Mouse (Mus musculus) CH12.LX (cell line): ENCODE data around the gene Lrch3. TPM values are rescaled to one million over a fixed set of nuclear protein-coding genes. Genes with fewer than 3 reads are reported as not detected.

Experiments used
- DNase-seq: peaks from one replicate; pipeline ENCODE4 v3.0.0-alpha.2; 2013; ENCODE audit errors: extremely low read depth
- H3K27ac ChIP-seq: 2 replicates; pipeline ENCODE4 v1.5.1; 2012; ENCODE audit warnings: low read depth, mild to moderate bottlenecking, control low read depth, moderate library complexity; ENCODE audit not compliant: insufficient read depth
- H3K27me3 ChIP-seq: replicated peaks from 2 replicates; pipeline ENCODE3; 2012; ENCODE audit warnings: inconsistent platforms
- H3K36me3 ChIP-seq, 2 experiments: replicated peaks in 1 of 2; 2 replicates each; pipeline versions ENCODE3 to v1.6.1; 2012; ENCODE audit warnings: inconsistent platforms in 1 of 2, low read length in 1 of 2, mild to moderate bottlenecking in 1 of 2, mixed read lengths in 1 of 2, moderate library complexity in 1 of 2; ENCODE audit not compliant: control insufficient read depth in 1 of 2, insufficient read depth in 1 of 2
- H3K4me1 ChIP-seq, 2 experiments: 2 replicates each; pipeline ENCODE4 v1.6.1; 2012; ENCODE audit warnings: inconsistent platforms in 1 of 2, moderate library complexity in 1 of 2; ENCODE audit not compliant: insufficient read depth in 2 of 2, control insufficient read depth in 1 of 2
- H3K4me2 ChIP-seq: 2 replicates; pipeline ENCODE4 v1.6.1; 2012; ENCODE audit warnings: low read depth, mild to moderate bottlenecking, control low read depth; ENCODE audit not compliant: poor library complexity, insufficient read depth, severe bottlenecking
- H3K4me3 ChIP-seq, 3 experiments: fragments of 150-350 bp in 1 of 3; sonication (generic) in 1 of 3; replicated peaks in 1 of 3; 2 replicates each; pipeline versions ENCODE3 to v1.5.1; 2011 to 2012; ENCODE audit warnings: low read depth in 2 of 3, low read length in 2 of 3, mild to moderate bottlenecking in 2 of 3, moderate library complexity in 2 of 3, control low read depth in 1 of 3, improper control_type of control experiment in 1 of 3, inconsistent platforms in 1 of 3, mixed read lengths in 1 of 3; ENCODE audit not compliant: poor library complexity in 1 of 3
- H3K79me2 ChIP-seq: replicated peaks from 2 replicates; pipeline ENCODE4 v1.6.1; 2012; ENCODE audit warnings: mild to moderate bottlenecking, moderate library complexity; ENCODE audit not compliant: control insufficient read depth, poor library complexity, insufficient read depth, severe bottlenecking; ENCODE audit errors: extremely low read depth
- H3K9ac ChIP-seq: 2 replicates; pipeline ENCODE4 v1.6.1; 2012; ENCODE audit warnings: low read depth, mild to moderate bottlenecking, control low read depth, moderate library complexity; ENCODE audit not compliant: insufficient read depth
- H3K9me3 ChIP-seq: replicated peaks from 2 replicates; pipeline ENCODE3; 2012; ENCODE audit warnings: low read length, inconsistent platforms, mixed read lengths
- CHD2 ChIP-seq: IDR thresholded peaks from 2 replicates; pipeline ENCODE4 v1.6.1; 2011; ENCODE audit warnings: low read length, improper control_type of control experiment
- CTCF ChIP-seq, 2 experiments: IDR thresholded peaks in 1 of 2; conservative IDR thresholded peaks in 1 of 2; 2 replicates each; pipeline ENCODE4 v1.5.1; 2011 to 2012; ENCODE audit warnings: low read depth in 2 of 2, low read length in 2 of 2, improper control_type of control experiment in 1 of 2, inconsistent platforms in 1 of 2, mild to moderate bottlenecking in 1 of 2, moderate library complexity in 1 of 2
- E2F4 ChIP-seq: IDR thresholded peaks from 2 replicates; pipeline ENCODE4 v1.6.1; 2011; ENCODE audit warnings: low read depth, low read length, improper control_type of control experiment; ENCODE audit not compliant: insufficient replicate concordance
- ELF1 ChIP-seq: IDR thresholded peaks from 2 replicates; pipeline ENCODE4 v1.6.1; 2014; ENCODE audit warnings: low read depth, mild to moderate bottlenecking, inconsistent platforms, low read length, improper control_type of control experiment
- EP300 ChIP-seq: IDR thresholded peaks from 2 replicates; pipeline ENCODE4 v1.6.1; 2011; ENCODE audit warnings: low read length, improper control_type of control experiment
- ETS1 ChIP-seq: conservative IDR thresholded peaks from 2 replicates; pipeline ENCODE4 v1.6.1; 2012; ENCODE audit warnings: low read depth, mild to moderate bottlenecking, inconsistent platforms, low read length, improper control_type of control experiment, moderate library complexity
- GABPA ChIP-seq: IDR thresholded peaks from 2 replicates; pipeline ENCODE4 v1.6.1; 2012; ENCODE audit warnings: low read depth, low read length, improper control_type of control experiment, inconsistent platforms; ENCODE audit not compliant: insufficient replicate concordance
- HCFC1 ChIP-seq: IDR thresholded peaks from 2 replicates; pipeline ENCODE4 v1.6.1; 2012; ENCODE audit warnings: low read depth, mild to moderate bottlenecking, inconsistent platforms, low read length, improper control_type of control experiment
- IRF4 ChIP-seq: IDR thresholded peaks from 2 replicates; pipeline ENCODE4 v1.6.1; 2014; ENCODE audit warnings: low read depth, mild to moderate bottlenecking, inconsistent platforms, low read length, improper control_type of control experiment
- JUN ChIP-seq: IDR thresholded peaks from 2 replicates; pipeline ENCODE4 v1.6.1; 2011; ENCODE audit warnings: low read depth, mild to moderate bottlenecking, low read length, improper control_type of control experiment, moderate library complexity; ENCODE audit not compliant: insufficient read depth
- JUND ChIP-seq: conservative IDR thresholded peaks from 2 replicates; pipeline ENCODE4 v1.6.1; 2011; ENCODE audit warnings: low read depth, low read length, improper control_type of control experiment
- KAT2A ChIP-seq: IDR thresholded peaks from 2 replicates; pipeline ENCODE4 v1.6.1; 2012; ENCODE audit warnings: low read length, improper control_type of control experiment, inconsistent platforms; ENCODE audit not compliant: insufficient replicate concordance
- MAFK ChIP-seq: IDR thresholded peaks from 2 replicates; pipeline ENCODE4 v1.6.1; 2011; ENCODE audit warnings: low read length, improper control_type of control experiment; ENCODE audit not compliant: insufficient replicate concordance
- MAX ChIP-seq: IDR thresholded peaks from 2 replicates; pipeline ENCODE4 v1.6.1; 2011; ENCODE audit warnings: low read length, improper control_type of control experiment
- MEF2A ChIP-seq: IDR thresholded peaks from 2 replicates; pipeline ENCODE4 v1.6.1; 2014; ENCODE audit warnings: low read depth, mild to moderate bottlenecking, inconsistent platforms, low read length, improper control_type of control experiment, borderline replicate concordance
- NELFE ChIP-seq: IDR thresholded peaks from 2 replicates; pipeline ENCODE4 v1.6.1; 2011; ENCODE audit warnings: low read depth, low read length, improper control_type of control experiment
- PAX5 ChIP-seq: IDR thresholded peaks from 2 replicates; pipeline ENCODE4 v1.6.1; 2012; ENCODE audit warnings: low read length, inconsistent platforms, mixed read lengths
- POLR2A ChIP-seq: IDR thresholded peaks from 2 replicates; pipeline ENCODE4 v1.6.1; 2011; ENCODE audit warnings: low read depth, mild to moderate bottlenecking, improper control_type of control experiment, low read length
- POLR2AphosphoS2 ChIP-seq: IDR thresholded peaks from 2 replicates; pipeline ENCODE4 v1.6.1; 2011; ENCODE audit warnings: low read depth, low read length, improper control_type of control experiment
- SIN3A ChIP-seq: IDR thresholded peaks from 2 replicates; pipeline ENCODE4 v1.6.1; 2012; ENCODE audit warnings: low read length, improper control_type of control experiment, inconsistent platforms
- TBP ChIP-seq: conservative IDR thresholded peaks from 2 replicates; pipeline ENCODE4 v1.6.1; 2011; ENCODE audit warnings: low read depth, low read length, improper control_type of control experiment
- UBTF ChIP-seq: IDR thresholded peaks from 2 replicates; pipeline ENCODE4 v1.6.1; 2012; ENCODE audit warnings: low read depth, mild to moderate bottlenecking, inconsistent platforms, low read length, improper control_type of control experiment, moderate library complexity
- ZC3H11A ChIP-seq: IDR thresholded peaks from 2 replicates; pipeline ENCODE4 v1.6.1; 2012; ENCODE audit warnings: low read depth, mild to moderate bottlenecking, inconsistent platforms, low read length, improper control_type of control experiment
- ZKSCAN1 ChIP-seq: IDR thresholded peaks from 2 replicates; pipeline ENCODE4 v1.6.1; 2012; ENCODE audit warnings: low read depth, inconsistent platforms, low read length, improper control_type of control experiment, borderline replicate concordance
- ZNF384 ChIP-seq: IDR thresholded peaks from 2 replicates; pipeline ENCODE4 v1.6.1; 2012; ENCODE audit warnings: low read depth, low read length, improper control_type of control experiment, inconsistent platforms
- dilution Hi-C: fragments of 300-500 bp; cut with MboI; formaldehyde crosslinking; loops from 2 replicates; pipeline ENCODE4 v1.14.3; 2020; ENCODE audit warnings: low sequenced_read_pairs; ENCODE audit not compliant: extremely low pct_unique_long_range_greater_than_20kb, extremely low pct_ligation_motif_present
- in situ Hi-C: fragments of 300-500 bp; cut with MboI; formaldehyde crosslinking; loops from 3 replicates; pipeline ENCODE4 v1.14.3; 2019; ENCODE audit warnings: low sequenced_read_pairs, low pct_ligation_motif_present, low pct_unique_long_range_greater_than_20kb, mixed read lengths
- polyA plus RNA-seq: library from polyadenylated mRNA; unstranded; fragments of >175 nt; gene quantifications from 2 replicates; pipeline ENCODE4 v1.2.1, GENCODE M21; 2012; ENCODE audit warnings: low read depth; ENCODE audit not compliant: insufficient read length
- total RNA-seq, 2 experiments: library from RNA; depleted of rRNA; stranded (reverse); fragments of 300-350 nt in 1 of 2; fragments of >200 nt in 1 of 2; gene quantifications; 2 replicates each; pipeline ENCODE4 v1.2.3; 2012 to 2014

Lrch3 gene
- total and polyA plus RNA-seq, 3 experiments, result 11.9 to 20.7 (median 16.1) TPM

- no peak overlapping the region for H3K27ac ChIP-seq
- peaks cover 3 to 14% of the 10 kb centered on the region in 2 experiments; a peak in 3 of 4 replicates for H3K4me1 ChIP-seq
- peaks cover 0 to 13% of the 10 kb centered on the region in 2 experiments for H3K36me3 ChIP-seq
- TF ChIP-seq MEF2A (no peak), PAX5 (no peak), CHD2 (no peak), JUND (no peak), JUN (no peak), KAT2A (no peak), ZKSCAN1 (no peak), ETS1 (no peak), MAFK (no peak), POLR2AphosphoS2 (no peak), TBP (no peak), UBTF (no peak)
- peaks cover 12% of the 10 kb centered on the region for H3K79me2 ChIP-seq
- H3K4me2 ChIP-seq, result no peak overlapping the region
- no peak overlapping the region for H3K4me3 ChIP-seq
- no peak overlapping the region for H3K9ac ChIP-seq
- dilution Hi-C loops (no loop called here), in situ Hi-C loops (no loop called here)
- no peaks in the 10 kb centered on the region for H3K27me3 ChIP-seq
- no peak for DNase-seq
- peaks cover 13% of the 10 kb centered on the region for H3K9me3 ChIP-seq
Observed at GRCm38 (mm10) chr16:32945379-32945778, 31.5 kb downstream of the Lrch3 start.

GRCm38 (mm10) chr16:32948016-32948415, 34.1 kb downstream of the Lrch3 start:
- in situ Hi-C loops, result no loop called here
- Histone ChIP-seq H3K4me1 (peaks cover 3 to 14% of the 10 kb centered on the region in 2 experiments; a peak in 3 of 4 replicates), H3K4me2 (no peak overlapping the region), H3K27me3 (no peaks in the 10 kb centered on the region)
- no peak for DNase-seq
- no peak for TF ChIP-seq MEF2A
- TF ChIP-seq PAX5, result no peak
- TF ChIP-seq NELFE, result no peak
- TF ChIP-seq E2F4, result no peak
- no peak for TF ChIP-seq ELF1
- no peak for TF ChIP-seq MAX
- TF ChIP-seq EP300, result no peak
- TF ChIP-seq ZC3H11A, result no peak
- TF ChIP-seq JUND, result no peak
- TF ChIP-seq IRF4, result no peak
- TF ChIP-seq ETS1, result no peak
- TF ChIP-seq ZNF384, result no peak
- TF ChIP-seq SIN3A, result no peak
- no peak for TF ChIP-seq TBP
- no peak for TF ChIP-seq GABPA
- TF ChIP-seq HCFC1, result no peak
- no peak for TF ChIP-seq CHD2
- no peak for TF ChIP-seq CTCF (conservative IDR thresholded peaks at IDR 0.05 in 1 of 2, IDR thresholded peaks at IDR 0.05 in 1 of 2; ENCODE audit: low read depth in 2 of 2, low read length in 2 of 2)
- no peak for TF ChIP-seq POLR2A
- TF ChIP-seq, all 38 proteins: peak for 0
- H3K9ac ChIP-seq, result no peak overlapping the region
- peaks cover 9% of the 10 kb centered on the region for H3K79me2 ChIP-seq
- H3K9me3 ChIP-seq, result peaks cover 6% of the 10 kb centered on the region
- H3K4me3 ChIP-seq, result no peak overlapping the region
- H3K36me3 ChIP-seq, result peaks cover 4 to 18% of the 10 kb centered on the region in 2 experiments
- dilution Hi-C loops, result no loop called here
- no peak overlapping the region for H3K27ac ChIP-seq
